Mouse (Mus musculus): ENCODE measurements at regions not wholly inside any gene's neighbourhood (a gene's known extent, or its start where the extent isn't known, plus 50 kb on each side); places are given as distances from the start of the nearest gene placed in this dataset.

DNA sequence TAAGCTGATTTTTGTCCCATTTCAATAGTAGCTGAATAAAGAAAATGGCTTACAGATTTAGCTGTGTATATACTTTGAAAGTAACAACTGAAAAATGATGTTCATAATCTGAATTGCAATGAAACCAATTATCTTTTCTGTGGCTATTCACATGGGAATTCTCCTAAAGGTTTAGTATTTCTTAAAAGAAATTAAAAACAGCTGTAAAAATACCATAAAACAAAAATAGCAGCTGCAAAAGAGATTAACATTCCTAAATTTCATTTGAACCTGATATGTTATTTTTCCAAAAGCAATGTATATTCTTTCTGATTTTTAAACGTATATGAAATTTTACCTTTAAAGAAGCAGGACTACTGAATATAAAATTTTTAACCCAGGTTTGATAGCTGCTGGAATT, 237.9 kb downstream of the 1700008P02Rik start:
- TF ChIP-seq POLR2A (IDR thresholded peaks at IDR 0.05; ENCODE audit: low read depth, low read length) = no peak
- no peak for TF ChIP-seq CTCF (conservative IDR thresholded peaks at IDR 0.05; ENCODE audit: insufficient read depth, insufficient read length, low read depth, low read length)

Data from kidney, adult 2 months (tissue).